Mouse (Mus musculus) heart, postnatal 0 days (tissue): ENCODE results near the gene Upp2.

ENCODE experiments used
- CTCF ChIP-seq: IDR thresholded peaks from 2 replicates; pipeline ENCODE4 v1.5.1; 2016; ENCODE audit warnings: antibody characterized with exemption, control low read depth, low read depth
- EP300 ChIP-seq: IDR thresholded peaks from 2 replicates; pipeline ENCODE4 v1.6.1; 2016; ENCODE audit warnings: antibody characterized with exemption, low read depth

DNA sequence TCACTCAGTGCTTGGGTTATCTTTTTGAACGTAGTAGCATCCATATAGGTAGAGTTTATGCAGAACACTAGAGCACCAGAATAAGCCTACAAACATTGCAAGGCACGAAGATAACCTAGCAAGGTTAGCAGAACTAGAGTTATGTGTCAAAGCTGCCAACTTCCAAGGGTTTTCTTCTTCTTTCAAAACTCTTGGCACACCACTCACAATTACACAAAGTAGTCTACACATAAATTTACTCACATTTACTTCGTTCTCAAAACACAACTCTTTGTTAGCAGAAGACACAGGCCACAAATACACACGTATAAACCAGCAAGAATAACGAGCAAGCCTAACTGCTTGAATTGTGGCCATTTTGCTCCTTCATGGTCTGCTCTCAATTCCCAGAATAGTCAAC is 23.8 kb upstream of the Upp2 start:
- no peak for TF ChIP-seq CTCF
- TF ChIP-seq EP300 = no peak
